In genomic region chr2:131080507-131080906, GRCm38 (mm10) we compare ENCODE assay signal across 36 mouse cellular contexts. TPM values are rescaled to one million over a fixed set of nuclear protein-coding genes. Genes with fewer than 3 reads are reported as not detected.
DNase-seq lines count a peak whose midpoint lies in the region; ATAC-seq lines count a peak whose summit lies in the region.
"Had no signal": no experiment of that assay in that cellular context is flagged by ENCODE, and none has a peak within 500 bp of the region (broad histone marks: within the 10 kb centered on the region; RNA-seq: fewer than 3 reads in every experiment).

No protein-coding gene starts in this region.

- WGBS in hindbrain, embryonic 10.5 days, result 73% methylated on average over 5 of the region's 5 CpGs
- 75% methylated on average over 5 of the region's 5 CpGs for WGBS in hindbrain, embryonic 12.5 days

- H3K27me3 ChIP-seq in hindbrain, embryonic 10.5 days (ENCODE audit: insufficient read depth, poor library complexity, severe bottlenecking), result peaks cover 7% of the 10 kb centered on the region
- H3K27me3 ChIP-seq in hindbrain, embryonic 12.5 days, result no peaks in the 10 kb centered on the region
- H3K27me3 ChIP-seq: embryonic facial prominence, embryonic 15.5 days; hindbrain, embryonic 13.5 days had no signal

- peaks cover 16% of the 10 kb centered on the region; the same call in 1 of the 2 replicates for H3K4me1 ChIP-seq in hindbrain, embryonic 10.5 days (replicated peaks)
- H3K4me1 ChIP-seq in hindbrain, embryonic 12.5 days, result no peaks in the 10 kb centered on the region
- H3K4me1 ChIP-seq: embryonic facial prominence, embryonic 15.5 days; heart, embryonic 13.5 days; hindbrain, embryonic 13.5 days; intestine, embryonic 15.5 days had no signal

- no peak overlapping the region for H3K4me3 ChIP-seq in hindbrain, embryonic 10.5 days
- no peak overlapping the region for H3K4me3 ChIP-seq in hindbrain, embryonic 12.5 days
- H3K4me3 ChIP-seq: embryonic facial prominence, embryonic 15.5 days; gastrocnemius, adult 2 months; heart, adult 2 months; heart, embryonic 10.5 days; heart, embryonic 13.5 days; hindbrain, embryonic 13.5 days; intestine, embryonic 15.5 days had no signal

- peak overlapping the region; percentile 16; the same call in 1 of the 2 replicates for H3K27ac ChIP-seq in hindbrain, embryonic 10.5 days
- H3K27ac ChIP-seq in hindbrain, embryonic 12.5 days, result no peak overlapping the region
- H3K27ac ChIP-seq: embryonic facial prominence, embryonic 15.5 days; gastrocnemius, adult 2 months; heart, adult 2 months; heart, embryonic 10.5 days; heart, embryonic 13.5 days; hindbrain, embryonic 13.5 days; intestine, embryonic 15.5 days had no signal

- no peaks in the 10 kb centered on the region for H3K36me3 ChIP-seq in hindbrain, embryonic 10.5 days
- H3K36me3 ChIP-seq in hindbrain, embryonic 12.5 days, result no peaks in the 10 kb centered on the region
- H3K36me3 ChIP-seq: embryonic facial prominence, embryonic 15.5 days; heart, embryonic 10.5 days; heart, embryonic 13.5 days; hindbrain, embryonic 13.5 days; intestine, embryonic 15.5 days had no signal

- no peak overlapping the region for H3K9ac ChIP-seq in hindbrain, embryonic 12.5 days
- H3K9ac ChIP-seq: embryonic facial prominence, embryonic 15.5 days; forebrain, postnatal 0 days; heart, embryonic 13.5 days; hindbrain, embryonic 13.5 days; intestine, embryonic 15.5 days had no signal

- no peak for DNase-seq in hindbrain, embryonic 10.5 days (ENCODE audit: low spot score)
- DNase-seq in 416B (ENCODE audit: low read depth) (peak; percentile 81), MEL-GATA-1-ER (ENCODE audit: extremely low read depth, low read depth) (peak; percentile 59)
- DNase-seq in ovary, postnatal 10 days (ENCODE audit: low spot score), result no peak
- no peak for DNase-seq in T-cell, adult 2 months (ENCODE audit: low spot score)
- DNase-seq: adrenal gland, adult 2 months; adrenal gland, postnatal 36 days; cerebellum, adult 18-20 months; cerebellum, adult 9-11 months; cerebellum, postnatal 25 days; embryo, embryonic 11 days; forebrain, postnatal 0 days; gastrocnemius, adult 2 months; gastrocnemius, postnatal 25 days; heart, adult 2 months; heart, postnatal 14 days; heart, postnatal 4 days; kidney, adult 11 months had no signal

- H3K4me2 ChIP-seq in hindbrain, embryonic 12.5 days (replicated peaks), result no peak overlapping the region
- H3K4me2 ChIP-seq: embryonic facial prominence, embryonic 15.5 days; heart, embryonic 13.5 days; hindbrain, embryonic 13.5 days; intestine, embryonic 15.5 days had no signal

- no peaks in the 10 kb centered on the region for H3K9me3 ChIP-seq in hindbrain, embryonic 10.5 days
- no peaks in the 10 kb centered on the region for H3K9me3 ChIP-seq in hindbrain, embryonic 12.5 days (replicated peaks)
- H3K9me3 ChIP-seq: embryonic facial prominence, embryonic 15.5 days; heart, embryonic 10.5 days; heart, embryonic 13.5 days; hindbrain, embryonic 13.5 days; intestine, embryonic 15.5 days had no signal

- no peak for ATAC-seq in hindbrain, embryonic 12.5 days (ENCODE audit: low FRiP score)
- peak; percentile 78 for ATAC-seq in megakaryocyte progenitor cell, adult 5-6 weeks (replicated peaks; ENCODE audit: poor library complexity)
- ATAC-seq: CD4-positive, CD25-positive, alpha-beta regulatory T cell, adult 4 months; forebrain, embryonic 14.5 days; forebrain, postnatal 0 days; hindbrain, embryonic 16.5 days; intestine, embryonic 15.5 days; Patski had no signal

RNA-seq across cellular contexts. Expression of gene Siglec1, which starts 6.1 kb away (rescaled TPM):
- polyA plus RNA-seq in hindbrain, embryonic 10.5 days (2016; fragmentation: Nextera tagmentation; extraction: Ambion mirVana), result 0.10 and 0.16 TPM in 2 replicates
- polyA plus RNA-seq in hindbrain, embryonic 12.5 days (2016; fragmentation: Nextera tagmentation; extraction: Ambion mirVana), result 0.08 and 0.20 TPM in 2 replicates
- total RNA-seq in megakaryocyte progenitor cell, adult 5-6 weeks (2015), result 0.05 and 0.07 TPM in 2 replicates
- 0.10 TPM in 1 of 2 replicates, not detected in the other for total RNA-seq in megakaryocyte progenitor cell, adult 5-6 weeks (2017)
- polyA plus RNA-seq: CD4-positive, CD25-positive, alpha-beta regulatory T cell, adult 4 months had no signal

RNA-seq across cellular contexts. Expression of gene Adam33, which starts 16.9 kb away (rescaled TPM):
- 0.29 and 0.55 TPM in 2 replicates for polyA plus RNA-seq in hindbrain, embryonic 10.5 days (2016; fragmentation: Nextera tagmentation; extraction: Ambion mirVana)
- polyA plus RNA-seq in hindbrain, embryonic 12.5 days (2016; fragmentation: Nextera tagmentation; extraction: Ambion mirVana), result 2.3 and 4.3 TPM in 2 replicates
- total RNA-seq in megakaryocyte progenitor cell, adult 5-6 weeks (2015), result not detected in 2 replicates
- total RNA-seq in megakaryocyte progenitor cell, adult 5-6 weeks (2017), result not detected in 2 replicates
- polyA plus RNA-seq: C2C12 had no signal

RNA-seq across cellular contexts. Expression of gene Gfra4, which starts 37.6 kb away (rescaled TPM):
- 4.9 and 6.1 TPM in 2 replicates for polyA plus RNA-seq in hindbrain, embryonic 10.5 days (2016; fragmentation: Nextera tagmentation; extraction: Ambion mirVana)
- 10.8 and 14.9 TPM in 2 replicates for polyA plus RNA-seq in hindbrain, embryonic 12.5 days (2016; fragmentation: Nextera tagmentation; extraction: Ambion mirVana)
- total RNA-seq in megakaryocyte progenitor cell, adult 5-6 weeks (2015), result not detected in 2 replicates
- total RNA-seq in megakaryocyte progenitor cell, adult 5-6 weeks (2017), result not detected in 2 replicates
- polyA plus RNA-seq: CD4-positive, CD25-positive, alpha-beta regulatory T cell, adult 4 months had no signal

RNA-seq across cellular contexts. Expression of gene Hspa12b, which starts 46.6 kb away (rescaled TPM):
- 6.4 and 7.6 TPM in 2 replicates for polyA plus RNA-seq in hindbrain, embryonic 10.5 days (2016; fragmentation: Nextera tagmentation; extraction: Ambion mirVana)
- polyA plus RNA-seq in hindbrain, embryonic 12.5 days (2016; fragmentation: Nextera tagmentation; extraction: Ambion mirVana), result 8.6 and 8.9 TPM in 2 replicates
- 0.12 TPM in 1 of 2 replicates, not detected in the other for total RNA-seq in megakaryocyte progenitor cell, adult 5-6 weeks (2015)
- total RNA-seq in megakaryocyte progenitor cell, adult 5-6 weeks (2017), result 0.44 TPM in 1 of 2 replicates, not detected in the other
- polyA plus RNA-seq: CD4-positive, CD25-positive, alpha-beta regulatory T cell, adult 4 months had no signal

RNA-seq across cellular contexts. Expression of gene Gm11037, which starts 52.8 kb away (rescaled TPM):
- polyA plus RNA-seq in hindbrain, embryonic 10.5 days (2016; fragmentation: Nextera tagmentation; extraction: Ambion mirVana), result not detected in 2 replicates
- not detected in 2 replicates for polyA plus RNA-seq in hindbrain, embryonic 12.5 days (2016; fragmentation: Nextera tagmentation; extraction: Ambion mirVana)
- not detected in 2 replicates for total RNA-seq in megakaryocyte progenitor cell, adult 5-6 weeks (2015)
- not detected in 2 replicates for total RNA-seq in megakaryocyte progenitor cell, adult 5-6 weeks (2017)
- total RNA-seq: adrenal gland, adult 2 months; adrenal gland, postnatal 36 days; forebrain, postnatal 0 days; gastrocnemius, adult 2 months; gastrocnemius, postnatal 25 days; heart, adult 2 months; heart, postnatal 14 days; heart, postnatal 4 days had no signal
- polyA plus RNA-seq: adrenal gland, adult 2 months; C2C12; CD4-positive, CD25-positive, alpha-beta regulatory T cell, adult 4 months; cortical plate, adult 2 months; embryonic facial prominence, embryonic 11.5 days; embryonic facial prominence, embryonic 15.5 days; forebrain, embryonic 11.5 days; forebrain, embryonic 14.5 days; forebrain, postnatal 0 days; frontal cortex, adult 2 months; gonadal fat pad, adult 2 months; heart, adult 2 months; heart, embryonic 10.5 days; heart, embryonic 13.5 days; heart, embryonic 16.5 days; hindbrain, embryonic 13.5 days; hindbrain, embryonic 16.5 days; intestine, embryonic 15.5 days; Patski had no signal

Comparison
In these comparisons a context has a peak if more than half of its experiments do, and no peak if none do; other contexts are left out.
1. DNase-seq: peak in 416B (single experiment) and MEL-GATA-1-ER (single experiment); none in hindbrain, embryonic 10.5 days (single experiment), ovary, postnatal 10 days (single experiment) and T-cell, adult 2 months (single experiment).